Mouse (Mus musculus) thymus, adult 2 months (tissue): ENCODE results near the gene Klhl35. TPM values are rescaled to one million over a fixed set of nuclear protein-coding genes. Genes with fewer than 3 reads are reported as not detected.
A peak's percentile ranks its signal among the peaks of the same experiment; 100 is the strongest.

Source experiments
- DNase-seq: peaks from one replicate; pipeline ENCODE4 v3.0.0; 2021
- H3K27ac ChIP-seq: fragments of 200-500 bp; 2 replicates; pipeline ENCODE4 v1.5.1; 2012; ENCODE audit warnings: low read length, control low read depth; ENCODE audit not compliant: control insufficient read depth, insufficient read depth
- H3K27me3 ChIP-seq: fragments of 200-500 bp; 2 replicates; pipeline ENCODE4 v1.6.1; 2012; ENCODE audit warnings: mild to moderate bottlenecking, low read length, moderate library complexity, mixed read lengths; ENCODE audit not compliant: control insufficient read depth, insufficient read depth
- H3K36me3 ChIP-seq: fragments of 200-500 bp; 2 replicates; pipeline ENCODE4 v1.6.1; 2012; ENCODE audit warnings: mild to moderate bottlenecking, low read length, moderate library complexity; ENCODE audit not compliant: control insufficient read depth, insufficient read depth
- H3K4me1 ChIP-seq: fragments of 200-500 bp; replicated peaks from 2 replicates; pipeline ENCODE4 v1.6.1; 2012; ENCODE audit warnings: low read length; ENCODE audit not compliant: control insufficient read depth, insufficient read depth
- H3K4me3 ChIP-seq: fragments of 200-500 bp; 2 replicates; pipeline ENCODE4 v1.5.1; 2012; ENCODE audit warnings: mild to moderate bottlenecking, low read length, control low read depth, moderate library complexity; ENCODE audit not compliant: control insufficient read depth, insufficient read depth
- CTCF ChIP-seq: fragments of 200-500 bp; IDR thresholded peaks from 2 replicates; pipeline ENCODE4 v1.5.1; 2012; ENCODE audit warnings: mild to moderate bottlenecking, control low read depth, low read length, moderate library complexity, borderline replicate concordance; ENCODE audit not compliant: control insufficient read depth, poor library complexity, insufficient read depth; ENCODE audit errors: extremely low read depth
- POLR2A ChIP-seq: fragments of 200-500 bp; IDR thresholded peaks from 2 replicates; pipeline ENCODE4 v1.6.1; 2012; ENCODE audit warnings: mild to moderate bottlenecking, low read length, control low read depth, moderate library complexity; ENCODE audit not compliant: control insufficient read depth, poor library complexity, insufficient read depth; ENCODE audit errors: extremely low read depth
- WGBS: fragments of 180-500 bp; shearing (Covaris S2); methylation state at CpG from one replicate; pipeline ENCODE4 v1.1.7; 2018; 5-methylcytosine and 5-hydroxymethylcytosine counted together
- polyA plus RNA-seq: library from polyadenylated mRNA; depleted of rRNA; stranded (reverse); fragments of >200 nt; gene quantifications from 2 replicates; pipeline ENCODE4 v1.2.3, GENCODE M21; 2012

Klhl35 gene
- polyA plus RNA-seq, 1 experiment = 1.0 TPM

DNA sequence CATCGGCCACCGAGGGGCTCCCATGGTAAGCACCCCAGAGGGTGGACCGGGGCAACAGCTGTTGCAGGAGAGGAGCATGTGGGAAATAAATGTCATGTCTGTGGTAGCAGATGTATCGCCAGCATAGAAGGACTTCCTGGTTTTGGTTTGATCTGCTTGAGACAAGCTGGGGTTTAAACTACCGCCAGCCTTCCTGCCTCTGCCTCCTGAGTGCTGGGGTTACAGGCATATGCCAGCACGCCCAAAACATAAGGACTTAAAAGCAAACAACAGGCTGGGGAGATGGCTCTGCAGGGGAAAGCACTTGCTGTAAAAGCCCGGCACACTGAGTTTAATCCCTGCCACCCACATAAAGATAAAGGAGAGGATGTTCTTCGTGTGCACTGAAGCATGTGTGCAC is 16.7 kb upstream of the Klhl35 start:
- 6% methylated on average over 8 of the region's 8 CpGs for WGBS
- peak overlapping the region; percentile 19; the same call in 1 of the 2 replicates for H3K27ac ChIP-seq
- TF ChIP-seq CTCF = no peak
- no peak for TF ChIP-seq POLR2A
- peak; percentile 17 for DNase-seq
- peaks cover 14% of the 10 kb centered on the region for H3K4me1 ChIP-seq
- no peaks in the 10 kb centered on the region for H3K27me3 ChIP-seq
- no peak overlapping the region; the same call in 1 of the 2 replicates for H3K4me3 ChIP-seq
- no peaks in the 10 kb centered on the region for H3K36me3 ChIP-seq

DNA sequence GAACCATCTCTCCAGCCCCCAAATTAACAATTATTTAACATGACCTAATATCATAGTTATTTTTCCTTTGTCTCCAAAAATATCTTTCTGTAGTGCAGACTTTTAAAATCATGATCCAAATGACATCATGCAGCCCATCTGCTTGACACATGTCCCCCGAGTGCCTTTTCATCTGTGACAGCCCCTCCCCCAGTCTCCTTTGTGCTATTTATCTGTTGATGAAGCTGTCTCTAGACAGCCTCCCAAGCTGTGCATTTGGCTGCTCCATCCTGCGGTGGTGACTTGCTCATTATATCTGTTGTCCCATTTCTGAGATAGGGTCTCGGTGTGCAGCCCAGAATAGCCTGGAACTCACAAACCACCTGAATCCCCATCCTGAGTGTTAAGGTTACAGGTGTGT is 16.1 kb upstream of the Klhl35 start:
- no peak for DNase-seq
- Histone ChIP-seq H3K4me3 (no peak overlapping the region), H3K27me3 (no peaks in the 10 kb centered on the region), H3K27ac (no peak overlapping the region; the same call in 1 of the 2 replicates), H3K36me3 (no peaks in the 10 kb centered on the region), H3K4me1 (peaks cover 14% of the 10 kb centered on the region)
- no peak for TF ChIP-seq CTCF
- TF ChIP-seq POLR2A = no peak
- WGBS = 72% methylated on average over 3 of the region's 3 CpGs

DNA sequence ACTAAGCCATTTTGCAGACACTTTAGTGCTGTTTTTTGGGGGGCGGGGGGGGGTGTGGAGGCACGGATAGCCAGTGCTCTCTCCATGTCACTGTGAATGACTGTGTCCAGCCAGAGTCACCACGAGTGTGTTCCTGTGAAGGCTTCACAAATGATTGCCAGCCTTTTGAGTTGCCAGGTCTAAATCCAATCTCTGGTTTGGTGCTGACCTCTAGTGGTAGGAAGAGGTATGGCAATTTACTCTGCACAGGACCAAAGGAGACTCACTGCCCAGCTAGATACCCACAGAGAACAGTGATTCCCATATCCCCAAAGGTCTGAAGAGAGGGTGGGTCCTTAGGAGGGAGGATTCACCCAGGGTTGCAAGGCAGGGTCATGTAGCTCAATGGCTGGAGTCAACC is 15.1 kb upstream of the Klhl35 start:
- no peaks in the 10 kb centered on the region for H3K36me3 ChIP-seq
- peak; percentile 71 for DNase-seq
- H3K4me1 ChIP-seq = peaks cover 14% of the 10 kb centered on the region
- 6% methylated on average over 3 of the region's 3 CpGs for WGBS
- no peak for TF ChIP-seq POLR2A
- TF ChIP-seq CTCF = no peak
- no peaks in the 10 kb centered on the region for H3K27me3 ChIP-seq
- no peak overlapping the region for H3K27ac ChIP-seq
- H3K4me3 ChIP-seq = no peak overlapping the region

DNA sequence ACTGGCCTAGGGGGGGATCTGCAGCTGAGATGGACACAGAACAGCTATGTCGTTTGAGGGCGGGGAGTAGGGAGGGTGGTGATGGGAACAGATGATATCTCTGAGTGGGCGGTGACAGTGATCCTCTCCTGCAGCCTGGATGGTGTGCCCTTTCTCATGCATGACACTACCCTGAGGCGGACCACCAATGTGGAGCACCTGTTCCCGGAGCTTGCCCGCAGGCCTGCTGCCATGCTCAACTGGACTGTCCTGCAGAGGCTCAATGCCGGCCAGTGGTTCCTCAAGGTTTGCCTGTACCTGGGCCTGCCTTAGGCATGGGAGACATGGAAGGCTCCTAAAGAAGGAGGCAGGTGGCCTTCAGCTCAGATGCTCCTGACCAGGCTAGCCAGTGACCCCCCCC is 12.9 kb upstream of the Klhl35 start:
- 87% methylated on average over 7 of the region's 7 CpGs for WGBS

DNA sequence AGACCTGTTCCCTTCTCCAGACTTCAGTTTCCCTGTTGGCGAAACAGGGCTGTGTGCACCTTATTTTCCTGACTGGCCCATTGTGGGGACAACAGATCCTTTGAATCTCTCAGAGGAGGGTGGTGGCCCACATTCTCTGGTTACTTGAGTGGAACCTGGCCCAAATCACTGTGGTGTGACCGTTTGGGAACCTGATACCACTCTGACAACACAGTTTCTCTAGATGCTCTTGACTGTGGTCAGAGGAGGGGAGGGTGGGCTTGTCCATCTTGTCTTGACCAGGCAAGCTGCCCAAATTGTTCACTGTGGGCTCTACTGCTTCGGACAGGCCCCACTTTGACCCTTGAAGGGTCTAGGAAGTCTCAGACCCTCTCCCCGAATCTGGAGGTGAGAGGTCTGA is 11.8 kb upstream of the Klhl35 start:
- Histone ChIP-seq H3K4me3 (no peak overlapping the region), H3K27ac (no peak overlapping the region), H3K4me1 (peaks cover 5% of the 10 kb centered on the region), H3K27me3 (no peaks in the 10 kb centered on the region), H3K36me3 (no peaks in the 10 kb centered on the region)
- DNase-seq = no peak
- WGBS = 82% methylated on average over 4 of the region's 4 CpGs
- TF ChIP-seq POLR2A (no peak), CTCF (no peak)

More for the DNA sequence above, 12.9 kb upstream of the Klhl35 start:
- H3K36me3 ChIP-seq = no peaks in the 10 kb centered on the region
- no peak overlapping the region for H3K27ac ChIP-seq
- no peak for TF ChIP-seq POLR2A
- TF ChIP-seq CTCF = no peak
- peaks cover 14% of the 10 kb centered on the region for H3K4me1 ChIP-seq
- no peak for DNase-seq
- no peaks in the 10 kb centered on the region for H3K27me3 ChIP-seq
- no peak overlapping the region for H3K4me3 ChIP-seq

DNA sequence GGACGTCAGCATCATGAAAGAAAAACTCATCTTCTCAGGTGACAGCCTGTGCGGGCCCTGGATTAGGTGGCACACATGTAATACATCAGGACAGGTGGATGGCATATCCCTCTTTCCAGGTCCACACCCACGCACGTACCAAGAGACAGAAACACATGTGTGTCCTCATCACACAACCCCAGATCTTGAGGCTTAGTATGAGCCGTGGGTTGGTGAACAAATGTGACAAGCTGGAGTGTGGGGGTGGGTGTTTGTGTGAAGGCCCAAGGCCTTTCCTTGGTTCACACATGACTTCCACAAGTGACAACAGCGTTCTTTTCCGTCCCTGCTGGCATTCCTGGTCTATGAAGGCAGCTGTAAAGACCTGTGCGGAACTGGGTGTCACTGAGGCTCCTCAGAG is 7.0 kb upstream of the Klhl35 start:
- no peaks in the 10 kb centered on the region for H3K36me3 ChIP-seq
- no peak overlapping the region for H3K4me3 ChIP-seq
- TF ChIP-seq POLR2A = no peak
- TF ChIP-seq CTCF = no peak

DNA sequence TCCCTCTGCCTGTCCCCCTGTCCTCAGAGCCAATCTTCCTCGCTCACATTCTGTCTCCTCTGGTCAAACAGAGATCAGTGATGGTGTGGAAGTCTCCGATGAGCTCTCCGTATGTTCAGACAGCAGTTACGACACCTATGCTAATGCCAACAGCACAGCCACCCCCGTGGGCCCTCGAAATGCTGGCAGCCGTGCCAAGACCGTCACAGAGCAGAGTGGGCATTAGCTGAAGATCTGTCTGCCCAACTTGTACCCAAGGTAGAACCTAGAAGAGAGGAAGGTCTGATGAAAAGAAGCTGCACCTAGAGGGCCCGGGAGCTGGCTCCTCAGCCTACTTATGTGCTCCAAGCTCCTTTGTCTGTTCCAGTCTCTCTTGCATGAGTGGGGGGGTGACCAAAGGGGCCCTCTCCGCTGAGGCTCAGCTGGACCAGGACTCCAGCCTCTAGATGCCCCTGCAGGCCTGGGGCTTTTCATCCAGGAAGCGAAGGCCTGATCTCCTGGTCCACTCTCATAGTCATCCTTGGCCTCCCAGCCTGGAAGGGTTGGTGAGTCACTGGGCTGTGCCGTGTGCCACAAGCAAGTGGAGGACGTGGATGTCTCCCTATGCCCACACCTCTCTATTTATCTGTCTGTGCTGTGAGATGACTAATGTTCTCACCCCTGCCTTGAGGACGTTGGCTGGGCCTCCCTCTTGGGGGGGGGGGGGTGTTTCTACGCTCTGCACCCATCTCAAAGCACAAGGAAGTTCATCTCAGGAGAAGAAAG is 5.7 kb upstream of the Klhl35 start:
- H3K27me3 ChIP-seq = no peaks in the 10 kb centered on the region
- H3K36me3 ChIP-seq = no peaks in the 10 kb centered on the region
- WGBS = 93% methylated on average over 15 of the region's 15 CpGs
- H3K4me3 ChIP-seq = no peak overlapping the region
- no peak for DNase-seq
- peaks cover 8% of the 10 kb centered on the region; the same call in 1 of the 2 replicates for H3K4me1 ChIP-seq
- TF ChIP-seq CTCF (no peak), POLR2A (no peak)
- no peak overlapping the region for H3K27ac ChIP-seq

More for the DNA sequence above, 7.0 kb upstream of the Klhl35 start:
- H3K27me3 ChIP-seq = no peaks in the 10 kb centered on the region
- H3K4me1 ChIP-seq = 0 out of 2 replicates have a peak, but pooled peaks cover 6% of the 10 kb centered on the region
- no peak for DNase-seq
- H3K27ac ChIP-seq = no peak overlapping the region
- 95% methylated on average over 8 of the region's 8 CpGs for WGBS
